Mouse (Mus musculus): ENCODE results near the gene Rarres1. TPM values are rescaled to one million over a fixed set of nuclear protein-coding genes. Genes with fewer than 3 reads are reported as not detected.

Gene Rarres1
- polyA plus RNA-seq (2015; fragmentation: Nextera tagmentation; extraction: Ambion mirVana): 1.7 and 2.4 TPM in 2 replicates

- no peaks in the 10 kb centered on the region for H3K36me3 ChIP-seq
- H3K9me3 ChIP-seq: no peaks in the 10 kb centered on the region
- no peak for ATAC-seq (ENCODE audit: insufficient read depth, low FRiP score, low read depth)
- WGBS: 2% methylated on average over 38 of the region's 38 CpGs
- peaks cover 9% of the 10 kb centered on the region; the same call in 1 of the 2 replicates for H3K4me1 ChIP-seq
- H3K4me2 ChIP-seq: peak within 1 kb of the TSS; percentile 99
- peak within 1 kb of the TSS; percentile 35 for H3K9ac ChIP-seq
- H3K27me3 ChIP-seq (replicated peaks): peaks cover 16% of the 10 kb centered on the region
- peak within 1 kb of the TSS; percentile 54 for H3K4me3 ChIP-seq (replicated peaks)
- no peak within 1 kb of the TSS for H3K27ac ChIP-seq
Observed at GRCm38 (mm10) chr3:67515274-67515801, at the start of gene Rarres1. Gene Rarres1, minus strand, starts transcription at chr3:67515523.

GRCm38 (mm10) chr3:67564731-67565357, 49.5 kb upstream of the Rarres1 start:
- Histone ChIP-seq H3K27ac (no peak overlapping the region), H3K36me3 (no peaks in the 10 kb centered on the region), H3K4me1 (no peaks in the 10 kb centered on the region), H3K4me3 (replicated peaks) (no peak overlapping the region), H3K27me3 (replicated peaks) (no peaks in the 10 kb centered on the region), H3K9ac (no peak overlapping the region), H3K9me3 (no peaks in the 10 kb centered on the region), H3K4me2 (no peak overlapping the region)
- WGBS: 50% methylated on average over 5 of the region's 5 CpGs
- no peak for ATAC-seq (ENCODE audit: insufficient read depth, low FRiP score, low read depth)

- 70% methylated on average over 14 of the region's 14 CpGs for WGBS
- H3K27ac ChIP-seq: no peak overlapping the region
Observed at GRCm38 (mm10) chr3:67557718-67558354, 42.5 kb upstream of the Rarres1 start.

GRCm38 (mm10) chr3:67557200-67557651, 41.9 kb upstream of the Rarres1 start:
- H3K27me3 ChIP-seq (replicated peaks): no peaks in the 10 kb centered on the region
- no peaks in the 10 kb centered on the region for H3K36me3 ChIP-seq
- H3K27ac ChIP-seq: no peak overlapping the region
- H3K4me1 ChIP-seq: no peaks in the 10 kb centered on the region
- H3K4me2 ChIP-seq: peak overlapping the region; percentile 20
- no peak overlapping the region for H3K4me3 ChIP-seq (replicated peaks)
- H3K9ac ChIP-seq: no peak overlapping the region
- ATAC-seq (ENCODE audit: insufficient read depth, low FRiP score, low read depth): peak; percentile 63; the same call in 1 of the 2 replicates
- H3K9me3 ChIP-seq: no peaks in the 10 kb centered on the region
- WGBS: 57% methylated on average over 14 of the region's 14 CpGs

More at GRCm38 (mm10) chr3:67557718-67558354, 42.5 kb upstream of the Rarres1 start:
- Histone ChIP-seq H3K36me3 (no peaks in the 10 kb centered on the region), H3K9me3 (no peaks in the 10 kb centered on the region), H3K4me1 (no peaks in the 10 kb centered on the region), H3K4me2 (0 out of 2 replicates have a peak overlapping the region, but pooled peaks have one; percentile 20), H3K9ac (no peak overlapping the region), H3K4me3 (replicated peaks) (no peak overlapping the region), H3K27me3 (replicated peaks) (no peaks in the 10 kb centered on the region)
- no peak for ATAC-seq (ENCODE audit: insufficient read depth, low FRiP score, low read depth)

- H3K27ac ChIP-seq: no peak overlapping the region
- H3K4me3 ChIP-seq (replicated peaks): no peak overlapping the region
- H3K36me3 ChIP-seq: no peaks in the 10 kb centered on the region
- H3K27me3 ChIP-seq (replicated peaks): no peaks in the 10 kb centered on the region
- no peak overlapping the region for H3K9ac ChIP-seq
- no peaks in the 10 kb centered on the region for H3K4me1 ChIP-seq
- 79% methylated on average over 5 of the region's 5 CpGs for WGBS
- no peaks in the 10 kb centered on the region for H3K9me3 ChIP-seq
- no peak overlapping the region for H3K4me2 ChIP-seq
- no peak for ATAC-seq (ENCODE audit: insufficient read depth, low FRiP score, low read depth)
Observed at GRCm38 (mm10) chr3:67555211-67555610, 39.9 kb upstream of the Rarres1 start.

- WGBS: 70% methylated on average over 5 of the region's 5 CpGs
- Histone ChIP-seq H3K27ac (no peak overlapping the region), H3K9me3 (no peaks in the 10 kb centered on the region), H3K27me3 (replicated peaks) (no peaks in the 10 kb centered on the region), H3K4me2 (no peak overlapping the region), H3K4me1 (no peaks in the 10 kb centered on the region), H3K36me3 (no peaks in the 10 kb centered on the region), H3K9ac (no peak overlapping the region), H3K4me3 (replicated peaks) (no peak overlapping the region)
- no peak for ATAC-seq (ENCODE audit: insufficient read depth, low FRiP score, low read depth)
Observed at GRCm38 (mm10) chr3:67553927-67554448, 38.7 kb upstream of the Rarres1 start.

GRCm38 (mm10) chr3:67553281-67553680, 38.0 kb upstream of the Rarres1 start:
- H3K4me1 ChIP-seq: no peaks in the 10 kb centered on the region
- ATAC-seq (ENCODE audit: insufficient read depth, low FRiP score, low read depth): no peak; the same call in 1 of the 2 replicates

GRCm38 (mm10) chr3:67551193-67551592, 35.9 kb upstream of the Rarres1 start:
- Histone ChIP-seq H3K36me3 (no peaks in the 10 kb centered on the region), H3K27me3 (replicated peaks) (no peaks in the 10 kb centered on the region), H3K4me3 (replicated peaks) (no peak overlapping the region), H3K9ac (no peak overlapping the region), H3K4me2 (no peak overlapping the region), H3K9me3 (no peaks in the 10 kb centered on the region), H3K4me1 (no peaks in the 10 kb centered on the region), H3K27ac (no peak overlapping the region)
- ATAC-seq (ENCODE audit: insufficient read depth, low FRiP score, low read depth): no peak
- 59% methylated on average over 3 of the region's 3 CpGs for WGBS

More at GRCm38 (mm10) chr3:67553281-67553680, 38.0 kb upstream of the Rarres1 start:
- H3K27ac ChIP-seq: no peak overlapping the region
- H3K36me3 ChIP-seq: no peaks in the 10 kb centered on the region
- H3K27me3 ChIP-seq (replicated peaks): no peaks in the 10 kb centered on the region
- H3K4me2 ChIP-seq: no peak overlapping the region
- 41% methylated on average over 4 of the region's 4 CpGs for WGBS
- H3K4me3 ChIP-seq (replicated peaks): no peak overlapping the region
- H3K9me3 ChIP-seq: no peaks in the 10 kb centered on the region
- no peak overlapping the region for H3K9ac ChIP-seq

GRCm38 (mm10) chr3:67543630-67544029, 28.3 kb upstream of the Rarres1 start:
- Histone ChIP-seq H3K36me3 (no peaks in the 10 kb centered on the region), H3K4me3 (replicated peaks) (no peak overlapping the region), H3K9ac (no peak overlapping the region), H3K9me3 (no peaks in the 10 kb centered on the region), H3K27me3 (replicated peaks) (no peaks in the 10 kb centered on the region), H3K27ac (no peak overlapping the region), H3K4me2 (no peak overlapping the region), H3K4me1 (no peaks in the 10 kb centered on the region)
- WGBS: 61% methylated on average over 8 of the region's 8 CpGs
- no peak for ATAC-seq (ENCODE audit: insufficient read depth, low FRiP score, low read depth)

- Histone ChIP-seq H3K4me3 (replicated peaks) (no peak overlapping the region), H3K27me3 (replicated peaks) (no peaks in the 10 kb centered on the region), H3K36me3 (no peaks in the 10 kb centered on the region), H3K9me3 (no peaks in the 10 kb centered on the region), H3K4me1 (no peaks in the 10 kb centered on the region), H3K27ac (no peak overlapping the region), H3K4me2 (no peak overlapping the region), H3K9ac (no peak overlapping the region)
- WGBS: 80% methylated on average over 6 of the region's 6 CpGs
- ATAC-seq (ENCODE audit: insufficient read depth, low FRiP score, low read depth): no peak
Observed at GRCm38 (mm10) chr3:67524768-67525167, 9.4 kb upstream of the Rarres1 start.

- ATAC-seq (ENCODE audit: insufficient read depth, low FRiP score, low read depth): no peak
- H3K4me1 ChIP-seq: no peaks in the 10 kb centered on the region
- 78% methylated on average over 8 of the region's 8 CpGs for WGBS
Observed at GRCm38 (mm10) chr3:67522709-67523108, 7.4 kb upstream of the Rarres1 start.

More at GRCm38 (mm10) chr3:67522709-67523108, 7.4 kb upstream of the Rarres1 start:
- Histone ChIP-seq H3K36me3 (no peaks in the 10 kb centered on the region), H3K4me2 (no peak overlapping the region), H3K27me3 (replicated peaks) (no peaks in the 10 kb centered on the region), H3K27ac (no peak overlapping the region), H3K4me3 (replicated peaks) (no peak overlapping the region), H3K9me3 (no peaks in the 10 kb centered on the region), H3K9ac (no peak overlapping the region)
